Mouse (Mus musculus): Measurements from ENCODE around the gene Tm7sf2. TPM values are rescaled to one million over a fixed set of nuclear protein-coding genes. Genes with fewer than 3 reads are reported as not detected.
"Not testable (repeated sequence)": the region's sequence is repeated elsewhere in the genome, so short reads cannot be mapped to it uniquely, and the experiment has no call there.

Tm7sf2 gene
- polyA plus RNA-seq, 1 experiment from 2014 or later, result 41.0 TPM

DNA sequence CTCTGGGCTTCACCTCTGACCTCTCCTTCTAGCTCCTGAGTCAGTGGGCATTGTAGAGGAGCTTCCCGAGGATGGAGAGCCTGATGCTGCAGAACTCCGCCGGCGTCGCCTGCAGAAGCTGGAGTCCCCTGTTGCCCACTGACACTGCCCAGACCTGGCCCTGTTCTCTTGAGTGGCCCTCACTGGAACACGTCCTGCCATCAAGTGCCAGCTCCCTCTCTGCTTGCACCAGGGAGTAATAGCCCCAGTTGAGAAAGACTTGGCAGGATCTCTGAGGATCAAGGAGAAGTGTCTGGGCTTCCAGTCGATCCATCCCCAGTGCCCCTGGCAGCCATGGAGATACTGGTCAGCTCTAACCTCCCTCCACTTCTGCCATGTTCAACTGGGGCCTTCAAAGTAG, 15.7 kb downstream of the Tm7sf2 start:
- ATAC-seq (ENCODE audit: low FRiP score, low read depth), result no peak

DNA sequence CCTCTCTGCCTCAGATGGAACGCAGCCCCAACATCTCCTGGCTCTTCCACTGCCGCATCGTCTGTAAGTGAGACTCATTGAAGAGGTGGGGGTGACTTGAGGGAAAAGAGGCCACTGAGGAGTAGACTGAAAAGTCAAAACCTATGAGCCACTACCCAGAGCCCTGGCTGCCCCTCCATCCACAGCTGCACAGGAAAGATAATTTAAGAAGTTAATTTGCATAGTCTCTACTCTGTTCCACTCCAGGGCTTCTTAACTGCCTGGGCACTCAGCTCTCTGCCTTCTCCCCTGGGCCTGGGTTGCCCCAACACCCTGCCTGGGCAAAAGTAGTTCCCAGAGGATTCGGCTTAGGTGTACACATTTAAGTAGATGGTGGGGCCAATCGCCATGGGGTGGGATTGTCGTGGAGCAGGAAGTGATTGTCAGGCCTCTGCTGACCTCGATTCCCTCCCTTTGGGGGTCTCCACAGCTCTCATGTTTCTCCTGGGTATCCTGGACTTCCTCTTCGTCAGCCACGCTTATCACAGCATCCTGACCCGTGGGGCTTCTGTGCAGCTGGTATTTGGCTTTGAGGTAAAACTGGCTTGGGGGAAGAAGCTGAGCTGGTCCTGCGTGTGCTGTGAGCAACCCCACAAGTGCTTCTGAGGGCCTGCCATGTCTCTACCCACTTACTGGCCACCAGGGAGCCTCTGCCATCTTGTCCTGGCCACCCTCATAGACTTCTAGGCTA, 19.3 kb downstream of the Tm7sf2 start:
- 0 out of 2 replicates have a peak overlapping the region, but pooled peaks have one; percentile 97 for H3K4me3 ChIP-seq

More for the DNA sequence above, 15.7 kb downstream of the Tm7sf2 start:
- no peak overlapping the region for H3K4me2 ChIP-seq (replicated peaks)
- H3K27ac ChIP-seq (replicated peaks), result no peak overlapping the region
- H3K4me3 ChIP-seq, result no peak overlapping the region
- peaks cover 77% of the 10 kb centered on the region for H3K36me3 ChIP-seq
- H3K4me1 ChIP-seq, result peaks cover 21% of the 10 kb centered on the region
- 90% methylated on average over 7 of the region's 7 CpGs for WGBS
- no peaks in the 10 kb centered on the region for H3K9me3 ChIP-seq
- no peaks in the 10 kb centered on the region for H3K27me3 ChIP-seq
- no peak overlapping the region for H3K9ac ChIP-seq (replicated peaks)

GRCm38 (mm10) chr19:6047899-6048166, 20.3 kb downstream of the Tm7sf2 start:
- WGBS, result 87% methylated on average over 8 of the region's 8 CpGs
- no peak overlapping the region for H3K27ac ChIP-seq (replicated peaks)

More for the DNA sequence above, 19.3 kb downstream of the Tm7sf2 start:
- Histone ChIP-seq H3K27ac (replicated peaks) (no peak overlapping the region), H3K4me2 (replicated peaks) (no peak overlapping the region), H3K9me3 (no peaks in the 10 kb centered on the region), H3K36me3 (peaks cover 57% of the 10 kb centered on the region), H3K27me3 (no peaks in the 10 kb centered on the region), H3K4me1 (peaks cover 21% of the 10 kb centered on the region), H3K9ac (replicated peaks) (no peak overlapping the region)
- WGBS, result 91% methylated on average over 11 of the region's 11 CpGs
- ATAC-seq (ENCODE audit: low FRiP score, low read depth), result no peak

GRCm38 (mm10) chr19:6047154-6047898, 20.8 kb downstream of the Tm7sf2 start:
- H3K4me2 ChIP-seq (replicated peaks), result peak overlapping the region; percentile 99
- H3K36me3 ChIP-seq, result peaks cover 42% of the 10 kb centered on the region
- peak overlapping the region; percentile 99 for H3K27ac ChIP-seq (replicated peaks)
- H3K27me3 ChIP-seq, result no peaks in the 10 kb centered on the region
- no peaks in the 10 kb centered on the region for H3K9me3 ChIP-seq
- H3K4me3 ChIP-seq, result peak overlapping the region; percentile 97
- ATAC-seq (ENCODE audit: low FRiP score, low read depth), result peak; percentile 38
- H3K4me1 ChIP-seq, result peaks cover 21% of the 10 kb centered on the region
- WGBS, result 2% methylated on average over 44 of the region's 44 CpGs
- H3K9ac ChIP-seq (replicated peaks), result peak overlapping the region; percentile 91

More at GRCm38 (mm10) chr19:6047899-6048166, 20.3 kb downstream of the Tm7sf2 start:
- Histone ChIP-seq H3K9me3 (no peaks in the 10 kb centered on the region), H3K4me3 (peak overlapping the region; percentile 97), H3K36me3 (peaks cover 47% of the 10 kb centered on the region), H3K27me3 (no peaks in the 10 kb centered on the region), H3K9ac (replicated peaks) (peak overlapping the region; percentile 91), H3K4me1 (peaks cover 21% of the 10 kb centered on the region), H3K4me2 (replicated peaks) (peak overlapping the region; percentile 99)
- ATAC-seq (ENCODE audit: low FRiP score, low read depth), result no peak

- Histone ChIP-seq H3K27ac (replicated peaks) (peak within 1 kb of the TSS; percentile 99), H3K36me3 (peaks cover 34% of the 10 kb centered on the region), H3K4me1 (peaks cover 21% of the 10 kb centered on the region), H3K4me2 (replicated peaks) (peak within 1 kb of the TSS; percentile 99), H3K27me3 (no peaks in the 10 kb centered on the region), H3K9me3 (no peaks in the 10 kb centered on the region), H3K9ac (replicated peaks) (peak within 1 kb of the TSS; percentile 91), H3K4me3 (peak within 1 kb of the TSS; percentile 97)
- under 1% methylated on average over 65 of the region's 65 CpGs for WGBS
- ATAC-seq (ENCODE audit: low FRiP score, low read depth), result peak; percentile 88
Observed at GRCm38 (mm10) chr19:6046294-6047153, 21.6 kb downstream of the Tm7sf2 start, which contains the start of gene Syvn1. Gene Syvn1, plus strand, starts transcription at chr19:6046576.

DNA sequence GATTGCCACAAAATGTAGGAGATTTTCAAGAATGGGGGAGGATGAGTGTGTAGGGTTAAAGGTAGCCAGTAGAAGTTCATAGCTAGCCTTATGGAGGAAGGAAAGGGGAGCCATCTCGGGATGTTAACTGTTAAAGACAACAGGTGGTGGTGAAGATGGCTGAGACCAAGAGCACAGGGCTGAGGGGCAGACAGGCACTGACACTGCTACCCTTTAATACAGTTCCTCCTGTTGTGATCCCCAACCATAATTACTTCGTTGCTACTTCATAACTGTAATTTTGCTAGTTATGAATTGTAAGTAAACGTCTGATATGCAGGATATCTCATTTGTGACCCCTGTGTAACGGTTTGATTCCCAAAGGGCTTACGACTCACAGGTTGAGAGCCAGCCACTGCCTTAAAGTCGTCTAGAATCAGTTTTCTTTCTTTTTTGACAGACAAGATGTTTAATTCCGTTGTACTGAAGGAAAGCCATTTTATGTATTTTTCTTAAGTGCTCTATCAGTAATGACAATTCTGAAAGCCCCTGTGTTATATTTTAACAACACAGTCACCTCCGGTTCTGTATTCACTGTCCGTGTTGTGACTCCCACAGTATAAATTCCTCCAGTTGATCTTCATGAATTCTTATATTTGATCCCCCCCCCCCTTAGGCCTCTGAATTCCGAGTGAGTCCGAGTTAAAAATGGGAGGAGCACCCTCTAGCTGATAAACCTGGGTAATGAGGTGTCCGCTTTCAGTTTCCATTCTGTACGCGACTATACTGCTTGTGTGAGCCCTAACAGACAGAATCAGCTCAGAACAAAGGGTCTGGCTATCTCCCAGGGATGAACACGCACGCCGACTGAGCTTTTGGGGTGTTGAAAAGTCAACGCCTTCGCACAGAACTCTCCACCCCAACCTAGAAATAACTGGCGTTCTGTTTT, 22.5 kb downstream of the Tm7sf2 start:
- Histone ChIP-seq H3K27ac (replicated peaks) (peak overlapping the region; percentile 99), H3K4me2 (replicated peaks) (peak overlapping the region; percentile 99), H3K4me1 (peaks cover 21% of the 10 kb centered on the region), H3K9me3 (no peaks in the 10 kb centered on the region), H3K4me3 (peak overlapping the region; percentile 97), H3K36me3 (peaks cover 25% of the 10 kb centered on the region), H3K9ac (replicated peaks) (peak overlapping the region; percentile 82), H3K27me3 (no peaks in the 10 kb centered on the region)
- 25% methylated on average over 20 of the region's 20 CpGs for WGBS
- peak; percentile 47 for ATAC-seq (ENCODE audit: low FRiP score, low read depth)

DNA sequence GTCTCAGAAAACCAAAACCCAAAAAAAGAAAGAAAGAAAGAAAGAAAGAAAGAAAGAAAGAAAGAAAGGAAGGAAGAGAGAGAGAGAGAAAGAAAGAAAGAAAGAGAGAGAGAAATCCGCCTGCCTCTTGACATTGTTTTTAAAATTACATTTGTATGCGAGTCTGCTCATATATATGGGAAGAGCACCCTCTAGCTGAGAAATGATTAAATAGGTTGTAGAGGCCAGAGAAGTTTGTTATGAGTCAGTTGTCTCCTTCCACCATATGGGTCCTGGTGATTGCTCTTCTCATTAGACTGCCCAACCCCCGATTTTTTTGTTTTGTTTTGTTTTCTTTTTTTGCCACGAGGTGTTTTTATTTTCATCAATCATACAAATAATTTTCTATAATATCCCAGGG, 24.1 kb downstream of the Tm7sf2 start:
- not testable (repeated sequence) for H3K9me3 ChIP-seq; H3K27me3 ChIP-seq; H3K36me3 ChIP-seq; H3K27ac ChIP-seq (replicated peaks); ATAC-seq (ENCODE audit: low FRiP score, low read depth); H3K4me2 ChIP-seq (replicated peaks); H3K4me3 ChIP-seq; H3K9ac ChIP-seq (replicated peaks)
- H3K4me1 ChIP-seq, result peaks cover 21% of the 10 kb centered on the region
- WGBS, result 69% methylated on average over 4 of the region's 4 CpGs

GRCm38 (mm10) chr19:6042293-6042692, 25.9 kb downstream of the Tm7sf2 start:
- Histone ChIP-seq H3K4me1 (peaks cover 10% of the 10 kb centered on the region), H3K36me3 (no peaks in the 10 kb centered on the region), H3K9ac (replicated peaks) (no peak overlapping the region), H3K4me2 (replicated peaks) (no peak overlapping the region), H3K9me3 (no peaks in the 10 kb centered on the region), H3K4me3 (no peak overlapping the region), H3K27ac (replicated peaks) (no peak overlapping the region), H3K27me3 (no peaks in the 10 kb centered on the region)
- ATAC-seq (ENCODE audit: low FRiP score, low read depth), result no peak
- WGBS, result 82% methylated on average over 9 of the region's 9 CpGs

GRCm38 (mm10) chr19:6040002-6040401, 28.2 kb downstream of the Tm7sf2 start:
- no peak overlapping the region for H3K9ac ChIP-seq (replicated peaks)
- H3K27ac ChIP-seq (replicated peaks), result no peak overlapping the region
- ATAC-seq (ENCODE audit: low FRiP score, low read depth), result no peak
- no peak overlapping the region for H3K4me3 ChIP-seq
- H3K4me1 ChIP-seq, result peaks cover under 1% of the 10 kb centered on the region; the same call in 1 of the 2 replicates
- no peak overlapping the region for H3K4me2 ChIP-seq (replicated peaks)
- no peaks in the 10 kb centered on the region for H3K36me3 ChIP-seq
- no peaks in the 10 kb centered on the region for H3K27me3 ChIP-seq
- no peaks in the 10 kb centered on the region for H3K9me3 ChIP-seq

- Histone ChIP-seq H3K27ac (replicated peaks) (no peak overlapping the region), H3K36me3 (no peaks in the 10 kb centered on the region), H3K27me3 (no peaks in the 10 kb centered on the region), H3K4me2 (replicated peaks) (no peak overlapping the region), H3K4me1 (no peaks in the 10 kb centered on the region), H3K4me3 (no peak overlapping the region), H3K9me3 (no peaks in the 10 kb centered on the region), H3K9ac (replicated peaks) (no peak overlapping the region)
- no peak for ATAC-seq (ENCODE audit: low FRiP score, low read depth)
- WGBS, result 83% methylated on average over 7 of the region's 7 CpGs
Observed at GRCm38 (mm10) chr19:6038326-6038725, 29.8 kb downstream of the Tm7sf2 start.

GRCm38 (mm10) chr19:6037695-6038094, 30.5 kb downstream of the Tm7sf2 start:
- ATAC-seq (ENCODE audit: low FRiP score, low read depth), result no peak
- Histone ChIP-seq H3K4me1 (no peaks in the 10 kb centered on the region), H3K4me2 (replicated peaks) (no peak overlapping the region), H3K36me3 (no peaks in the 10 kb centered on the region), H3K4me3 (no peak overlapping the region), H3K9me3 (no peaks in the 10 kb centered on the region), H3K27me3 (no peaks in the 10 kb centered on the region), H3K27ac (replicated peaks) (no peak overlapping the region), H3K9ac (replicated peaks) (no peak overlapping the region)
